Mouse (Mus musculus): ENCODE results near the gene Pias1.

- TF ChIP-seq CTCF (IDR thresholded peaks at IDR 0.05; ENCODE audit: insufficient read depth, low read depth, low read length) = no peak
- TF ChIP-seq POLR2A (IDR thresholded peaks at IDR 0.05; ENCODE audit: insufficient read depth, low read depth, low read length) = no peak
These were observed 47.7 kb upstream of the Pias1 start for GRCm38 (mm10) chr9:63035431-63035830.
